Mouse (Mus musculus) E14TG2a.4 (cell line): ENCODE measurements around the gene I830077J02Rik.
"Not testable (repeated sequence)": the region's sequence is repeated elsewhere in the genome, so short reads cannot be mapped to it uniquely, and the experiment has no call there.

Source experiments
- H3K27me3 ChIP-seq: 2 replicates; pipeline ENCODE4 v1.6.1; 2014; ENCODE audit warnings: low read length, control low read depth; ENCODE audit not compliant: insufficient read depth
- H3K36me3 ChIP-seq: 2 replicates; pipeline ENCODE4 v1.6.1; 2014; ENCODE audit warnings: low read length, control low read depth; ENCODE audit not compliant: insufficient read depth
- H3K4me1 ChIP-seq: replicated peaks from 2 replicates; pipeline ENCODE4 v1.6.1; 2014; ENCODE audit warnings: low read depth, low read length, control low read depth
- H3K4me3 ChIP-seq: replicated peaks from 2 replicates; pipeline ENCODE4 v1.5.1; 2014; ENCODE audit warnings: mild to moderate bottlenecking, low read length
- H3K9me3 ChIP-seq: 2 replicates; pipeline ENCODE4 v1.6.1; 2014; ENCODE audit warnings: low read length, control low read depth
- CTCF ChIP-seq: conservative IDR thresholded peaks from 2 replicates; pipeline ENCODE4 v1.5.1; 2014; ENCODE audit warnings: low read length
- NANOG ChIP-seq: IDR thresholded peaks from 2 replicates; pipeline ENCODE4 v1.6.1; 2014; ENCODE audit warnings: borderline replicate concordance, low read length, mixed read lengths
- POU5F1 ChIP-seq: IDR thresholded peaks from 2 replicates; pipeline ENCODE4 v1.6.1; 2014; ENCODE audit warnings: low read length, borderline replicate concordance

The I830077J02Rik gene

DNA sequence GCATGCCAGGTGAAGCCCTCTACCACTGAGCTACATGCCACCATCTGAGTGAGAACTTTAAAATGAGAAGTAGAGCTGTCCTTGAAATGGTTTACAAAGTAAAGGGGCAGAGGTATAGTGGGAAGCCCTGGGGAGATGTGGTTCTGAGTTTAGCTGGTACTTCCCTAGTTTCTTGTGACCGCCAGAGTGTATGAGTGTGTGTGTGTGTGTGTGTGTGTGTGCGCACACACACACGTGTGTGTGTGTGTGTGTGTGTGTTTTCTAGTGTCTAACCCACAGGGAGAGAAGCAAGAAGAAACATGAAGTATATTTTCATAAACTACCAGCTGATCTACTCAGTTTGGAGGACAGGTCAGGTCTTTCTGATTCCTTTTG, 4.3 kb downstream of the I830077J02Rik start:
- Histone ChIP-seq H3K4me3 (no peak overlapping the region), H3K4me1 (peaks cover 24% of the 10 kb centered on the region), H3K9me3 (no peaks in the 10 kb centered on the region), H3K27me3 (no peaks in the 10 kb centered on the region), H3K36me3 (no peaks in the 10 kb centered on the region)
- TF ChIP-seq POU5F1 (no peak), NANOG (no peak)

DNA sequence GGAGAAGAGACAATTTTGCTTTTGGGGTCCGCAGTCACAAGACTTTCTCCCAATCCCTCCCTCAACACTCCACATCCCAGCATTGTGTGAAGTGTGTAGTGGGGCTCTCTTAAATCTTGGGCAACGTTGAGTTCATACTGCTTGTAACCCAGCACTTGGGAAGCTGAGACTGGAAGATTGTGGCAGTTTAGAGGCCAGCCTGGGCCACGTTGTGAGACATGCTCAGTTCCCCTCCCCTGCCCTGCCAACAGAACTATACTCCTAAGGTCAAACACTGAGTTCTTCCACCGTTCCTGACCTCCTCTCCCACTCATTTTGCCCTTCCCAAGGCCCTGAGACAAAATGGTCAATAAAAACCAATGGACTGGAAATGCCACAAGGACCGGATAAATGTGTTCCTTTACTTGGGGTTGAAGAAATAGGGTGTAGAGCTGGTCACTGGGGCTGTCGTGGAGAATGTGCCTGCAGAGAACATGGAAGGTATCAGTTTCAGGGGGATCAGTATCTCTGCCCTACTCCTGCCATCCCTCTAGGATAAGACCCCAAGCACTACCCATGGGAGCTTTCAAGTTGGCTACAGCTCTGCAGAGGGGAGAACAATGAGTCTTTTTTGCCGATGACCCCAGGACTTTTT, 4.8 kb downstream of the I830077J02Rik start:
- Histone ChIP-seq H3K27me3 (no peaks in the 10 kb centered on the region), H3K9me3 (no peaks in the 10 kb centered on the region), H3K4me3 (no peak overlapping the region), H3K36me3 (no peaks in the 10 kb centered on the region), H3K4me1 (peaks cover 24% of the 10 kb centered on the region)
- TF ChIP-seq CTCF = no peak
- no peak for TF ChIP-seq NANOG
- TF ChIP-seq POU5F1 = no peak

DNA sequence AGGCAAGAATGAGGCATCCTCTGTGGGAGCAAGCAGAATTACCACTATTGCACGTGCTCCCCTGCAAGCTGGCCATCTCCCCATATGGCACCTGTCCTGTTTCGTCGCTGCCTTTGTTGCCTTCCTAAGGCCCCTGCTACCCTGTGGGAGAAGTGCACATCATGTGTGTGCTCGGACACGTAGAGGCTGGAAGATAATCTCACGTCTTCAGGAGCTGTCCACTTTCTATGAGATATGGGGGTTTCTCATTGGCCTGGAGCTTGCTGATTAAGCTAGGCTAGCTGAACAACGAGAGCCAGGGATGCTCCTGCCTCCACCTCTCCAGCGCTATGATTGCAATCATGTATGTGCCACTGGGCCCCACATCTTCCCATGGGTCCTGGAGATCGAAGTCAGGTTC, 7.8 kb downstream of the I830077J02Rik start:
- no peaks in the 10 kb centered on the region for H3K27me3 ChIP-seq
- TF ChIP-seq POU5F1 (no peak), CTCF (no peak), NANOG (no peak)

DNA sequence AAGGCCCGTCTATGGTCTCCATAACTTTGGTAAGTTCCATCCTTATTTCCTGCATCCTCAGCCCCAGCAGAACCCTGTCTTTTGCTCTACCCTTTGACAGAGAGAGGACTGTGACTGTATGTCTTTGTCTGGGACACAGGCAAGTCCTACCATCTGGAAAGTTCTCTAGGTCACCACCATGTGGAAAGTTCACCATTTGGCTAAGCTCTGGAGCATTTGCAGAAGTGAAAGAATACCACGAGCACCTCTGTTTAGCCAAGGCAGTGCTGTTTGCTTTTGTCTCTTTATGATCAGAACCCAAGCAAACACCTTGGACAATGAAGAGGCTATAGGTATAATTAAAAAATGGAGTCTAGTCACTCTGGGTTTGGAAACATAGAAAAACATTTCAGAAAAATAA, 10.5 kb downstream of the I830077J02Rik start:
- no peaks in the 10 kb centered on the region for H3K9me3 ChIP-seq
- H3K4me3 ChIP-seq = no peak overlapping the region
- no peak for TF ChIP-seq POU5F1
- no peak for TF ChIP-seq NANOG
- TF ChIP-seq CTCF = no peak
- no peaks in the 10 kb centered on the region for H3K36me3 ChIP-seq
- H3K27me3 ChIP-seq = no peaks in the 10 kb centered on the region
- no peaks in the 10 kb centered on the region for H3K4me1 ChIP-seq

More for the DNA sequence above, 7.8 kb downstream of the I830077J02Rik start:
- Histone ChIP-seq H3K9me3 (no peaks in the 10 kb centered on the region), H3K4me3 (no peak overlapping the region), H3K36me3 (no peaks in the 10 kb centered on the region), H3K4me1 (peaks cover 22% of the 10 kb centered on the region)

DNA sequence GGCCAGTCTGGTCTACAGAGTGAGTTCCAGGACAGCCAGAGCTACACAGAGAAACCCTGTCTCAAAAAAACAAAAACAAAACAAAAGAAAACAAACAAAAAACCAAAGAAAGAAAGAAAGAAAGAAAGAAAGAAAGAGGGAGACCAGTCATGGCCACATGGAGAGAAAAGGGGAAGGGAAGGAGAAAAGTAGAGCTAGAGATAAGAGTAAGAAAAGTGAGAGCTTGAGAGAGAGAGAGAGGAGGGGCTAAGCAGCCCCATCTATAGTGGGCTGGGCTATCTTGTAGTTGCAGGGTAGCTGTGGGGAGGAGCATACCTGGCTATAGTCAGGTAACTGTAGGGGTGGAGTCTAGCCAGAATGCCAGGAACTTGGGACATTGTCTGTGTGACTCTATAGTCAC, 11.7 kb downstream of the I830077J02Rik start:
- H3K9me3 ChIP-seq, H3K27me3 ChIP-seq, H3K4me3 ChIP-seq, H3K4me1 ChIP-seq, H3K36me3 ChIP-seq: not testable (repeated sequence)

DNA sequence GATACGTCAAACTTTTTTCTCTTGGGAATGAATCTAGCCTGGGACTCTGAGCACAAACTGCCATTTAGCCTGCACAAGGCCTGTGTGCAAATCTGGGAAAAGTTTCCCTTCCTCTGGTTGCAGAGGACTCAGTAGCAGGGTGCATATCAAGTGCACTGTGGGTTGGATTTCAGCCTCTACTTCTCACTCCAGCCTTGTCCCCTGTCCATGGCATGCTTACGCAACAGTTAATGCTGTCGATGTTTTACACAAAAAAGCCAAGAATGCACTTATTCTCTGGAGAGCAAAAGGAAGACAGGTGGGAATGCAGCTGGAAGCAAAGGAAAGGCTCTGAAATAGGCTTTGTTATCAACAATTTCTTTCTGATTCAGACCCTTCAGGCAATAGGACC, 14.1 kb downstream of the I830077J02Rik start:
- H3K27me3 ChIP-seq = peaks cover 7% of the 10 kb centered on the region; the same call in 1 of the 2 replicates
- no peaks in the 10 kb centered on the region for H3K36me3 ChIP-seq
- TF ChIP-seq POU5F1 (no peak), NANOG (no peak), CTCF (no peak)

DNA sequence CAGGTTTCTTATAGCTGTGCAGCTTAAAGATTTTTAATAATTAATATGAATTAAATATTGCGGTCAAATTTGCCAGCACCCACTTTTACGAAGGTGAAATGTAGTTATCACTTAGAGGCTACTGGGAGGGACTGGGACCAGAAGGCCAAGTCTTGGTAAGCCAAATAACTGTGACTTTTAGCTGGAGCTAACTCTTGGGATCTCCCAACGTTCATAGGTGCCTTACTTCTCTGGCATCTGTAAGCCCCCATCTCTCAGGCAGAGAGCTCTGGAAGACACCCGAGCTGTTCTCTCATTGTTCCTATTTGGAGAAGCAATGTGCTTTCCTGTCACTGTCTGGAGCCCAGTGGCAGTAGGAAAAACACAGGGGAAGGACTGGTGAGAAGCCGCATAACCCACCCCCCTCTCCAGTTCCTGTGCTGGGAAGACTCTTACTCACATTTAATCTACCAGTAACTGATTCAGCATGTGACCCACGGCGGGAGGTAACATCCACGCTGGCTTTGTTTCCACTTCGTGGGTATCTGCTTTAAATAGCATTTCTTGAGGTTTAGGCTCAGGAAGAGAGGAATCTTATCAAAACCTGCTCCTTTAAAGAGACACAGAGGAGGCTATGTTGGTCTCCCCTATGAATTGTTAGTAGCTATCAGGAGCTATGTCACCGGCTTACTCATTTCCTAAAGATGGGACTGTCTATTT, 14.7 kb downstream of the I830077J02Rik start:
- H3K27me3 ChIP-seq = peaks cover 9% of the 10 kb centered on the region; the same call in 1 of the 2 replicates
- H3K9me3 ChIP-seq = no peaks in the 10 kb centered on the region
- no peak overlapping the region for H3K4me3 ChIP-seq
- TF ChIP-seq POU5F1 = no peak
- TF ChIP-seq CTCF = no peak
- no peak for TF ChIP-seq NANOG
- no peaks in the 10 kb centered on the region for H3K36me3 ChIP-seq
- no peaks in the 10 kb centered on the region for H3K4me1 ChIP-seq

More for the DNA sequence above, 14.1 kb downstream of the I830077J02Rik start:
- Histone ChIP-seq H3K4me3 (no peak overlapping the region), H3K4me1 (no peaks in the 10 kb centered on the region), H3K9me3 (no peaks in the 10 kb centered on the region)

DNA sequence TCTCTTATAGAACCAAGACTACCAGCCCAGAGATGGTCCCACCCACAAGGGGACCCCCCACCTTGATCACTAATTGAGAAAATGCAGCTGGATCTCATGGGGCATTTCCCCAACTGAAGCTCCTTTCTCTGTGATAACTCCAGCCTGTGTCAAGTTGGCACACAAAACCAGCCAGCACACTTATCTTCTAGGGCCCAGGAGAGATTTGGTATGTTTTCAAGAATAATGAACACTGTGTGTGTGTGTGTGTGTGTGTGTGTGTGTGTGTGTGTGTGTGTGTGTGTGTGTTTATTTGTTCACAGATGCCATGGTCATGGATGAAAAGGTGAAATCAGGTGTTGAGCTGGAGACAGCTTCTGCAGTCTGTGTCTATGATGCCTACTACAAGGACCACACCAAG, 16.0 kb downstream of the I830077J02Rik start:
- not testable (repeated sequence) for H3K27me3 ChIP-seq, H3K4me1 ChIP-seq, H3K9me3 ChIP-seq, H3K36me3 ChIP-seq, H3K4me3 ChIP-seq

DNA sequence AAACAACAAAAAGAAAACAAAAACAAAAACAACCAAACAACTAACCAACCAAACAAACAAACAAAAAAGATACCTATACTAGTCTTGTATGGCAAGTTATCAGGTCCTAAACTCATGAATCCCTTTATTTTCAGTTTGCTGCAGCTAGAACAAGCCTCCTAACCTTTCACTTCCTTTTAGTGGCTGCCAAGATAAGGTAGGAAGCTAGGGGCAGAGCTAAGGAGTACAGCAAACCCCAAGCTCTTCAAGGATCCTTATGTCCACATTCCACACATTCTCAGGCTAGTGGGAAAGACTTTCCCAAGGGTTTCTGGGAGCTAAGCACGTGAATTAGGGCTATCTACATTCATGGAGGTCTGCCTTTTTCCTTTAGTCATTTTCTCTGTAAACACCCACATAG, 17.2 kb downstream of the I830077J02Rik start:
- no peaks in the 10 kb centered on the region for H3K36me3 ChIP-seq
- H3K9me3 ChIP-seq = no peaks in the 10 kb centered on the region
- no peak overlapping the region for H3K4me3 ChIP-seq
- TF ChIP-seq NANOG (no peak), POU5F1 (no peak), CTCF (no peak)
- no peaks in the 10 kb centered on the region for H3K4me1 ChIP-seq
- H3K27me3 ChIP-seq = peaks cover 9% of the 10 kb centered on the region; the same call in 1 of the 2 replicates
